Mouse (Mus musculus) heart, adult 2 months (tissue): ENCODE results near the gene Muc5ac.

ENCODE experiments used
- CTCF ChIP-seq: fragments of 200-600 bp; IDR thresholded peaks from 2 replicates; pipeline ENCODE4 v1.8.1; 2022; ENCODE audit warnings: antibody characterized with exemption, mild to moderate bottlenecking, moderate library complexity
- EP300 ChIP-seq: fragments of 200-500 bp; IDR thresholded peaks from 2 replicates; pipeline ENCODE4 v1.6.1; 2011; ENCODE audit warnings: low read depth, low read length, control low read depth; ENCODE audit not compliant: insufficient read depth
- POLR2A ChIP-seq: fragments of 200-500 bp; IDR thresholded peaks from 2 replicates; pipeline ENCODE4 v1.6.1; 2011; ENCODE audit warnings: mild to moderate bottlenecking, low read depth, low read length, control low read depth; ENCODE audit not compliant: insufficient read depth

- TF ChIP-seq POLR2A (no peak), EP300 (no peak), CTCF (no peak)
Measured at GRCm38 (mm10) chr7:141772058-141772557, 16.7 kb upstream of the Muc5ac start.
